ENCODE assay signal across 19 mouse cellular contexts in the genomic region with DNA sequence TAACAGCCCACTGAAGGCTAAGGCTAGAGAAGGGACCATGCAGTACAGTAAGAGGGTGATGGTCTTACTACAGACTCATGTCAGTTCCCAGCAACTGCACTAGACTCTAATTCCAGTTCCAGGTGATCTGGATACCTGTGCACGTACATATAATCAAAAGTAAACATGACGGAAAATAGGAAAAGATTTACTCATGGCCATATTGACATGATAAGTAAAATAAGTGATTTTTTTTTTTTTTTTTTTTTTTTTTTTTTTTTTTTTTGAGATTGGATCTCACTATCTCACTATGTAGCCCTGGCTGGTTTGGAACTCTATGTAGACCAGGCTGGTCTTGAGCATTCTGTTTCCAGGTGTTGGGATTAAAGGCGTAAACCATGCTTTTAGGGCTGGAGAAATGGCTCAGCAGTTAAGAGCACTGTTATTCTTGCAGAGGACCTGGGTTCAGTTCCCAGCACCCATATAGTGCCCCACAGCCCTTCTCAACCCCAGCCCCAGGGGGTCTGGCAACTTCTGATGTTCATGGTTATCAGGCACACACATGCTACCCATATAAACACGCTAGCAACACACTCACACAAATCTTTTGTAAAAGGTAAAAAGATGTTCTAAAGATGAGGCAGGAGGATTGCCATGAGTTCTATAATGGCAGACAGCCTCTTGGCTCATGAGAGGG. TPM values are rescaled to one million over a fixed set of nuclear protein-coding genes. Genes with fewer than 3 reads are reported as not detected.
DNase-seq lines count a peak whose midpoint lies in the region; ATAC-seq lines count a peak whose summit lies in the region.
"Had no signal": no experiment of that assay in that cellular context is flagged by ENCODE, and none has a peak within 500 bp of the region (broad histone marks: within the 10 kb centered on the region; RNA-seq: fewer than 3 reads in every experiment).

No protein-coding gene starts in this region.

- no peak for DNase-seq in heart, adult 18-20 months
- DNase-seq in embryonic facial prominence, embryonic 14.5 days (ENCODE audit: low spot score), result no peak
- no peak for DNase-seq in right cerebral cortex, postnatal 36 days (ENCODE audit: low spot score in 2 of 2)
- DNase-seq: cerebellum, adult 18-20 months; cerebellum, postnatal 36 days; gastrocnemius, postnatal 36 days; lung, embryonic 14.5 days; right cerebral cortex, postnatal 25 days had no signal

- no peaks in the 10 kb centered on the region for H3K9me3 ChIP-seq in heart, embryonic 15.5 days (replicated peaks)
- H3K9me3 ChIP-seq in megakaryocyte, embryonic 14.5 days, result no peaks in the 10 kb centered on the region
- no peaks in the 10 kb centered on the region for H3K9me3 ChIP-seq in embryonic facial prominence, embryonic 14.5 days (ENCODE audit: control insufficient read depth, low read length)
- no peaks in the 10 kb centered on the region for H3K9me3 ChIP-seq in intestine, embryonic 16.5 days (ENCODE audit: control insufficient read depth, low read length)
- H3K9me3 ChIP-seq: hindbrain, embryonic 13.5 days; limb, embryonic 15.5 days; stomach, embryonic 15.5 days had no signal

- H3K4me3 ChIP-seq in heart, embryonic 15.5 days, result no peak overlapping the region
- peak overlapping the region; percentile 73 for H3K4me3 ChIP-seq in megakaryocyte, embryonic 14.5 days (replicated peaks)
- no peak overlapping the region for H3K4me3 ChIP-seq in embryonic facial prominence, embryonic 14.5 days (ENCODE audit: low read depth, low read length)
- no peak overlapping the region for H3K4me3 ChIP-seq in intestine, embryonic 16.5 days (ENCODE audit: low read length)
- H3K4me3 ChIP-seq: hindbrain, embryonic 13.5 days; limb, embryonic 15.5 days; stomach, embryonic 15.5 days had no signal

- peaks cover 39% of the 10 kb centered on the region for H3K36me3 ChIP-seq in heart, embryonic 15.5 days
- peaks cover 93% of the 10 kb centered on the region for H3K36me3 ChIP-seq in megakaryocyte, embryonic 14.5 days (replicated peaks; ENCODE audit: low read length)
- peaks cover 76% of the 10 kb centered on the region for H3K36me3 ChIP-seq in embryonic facial prominence, embryonic 14.5 days (ENCODE audit: control insufficient read depth, insufficient read depth, low read length)
- H3K36me3 ChIP-seq in intestine, embryonic 16.5 days (ENCODE audit: control insufficient read depth, insufficient read depth, low read length), result peaks cover 2% of the 10 kb centered on the region

- 92% methylated on average over 4 of the region's 4 CpGs for WGBS in heart, embryonic 15.5 days
- 94% methylated on average over 4 of the region's 4 CpGs for WGBS in embryonic facial prominence, embryonic 14.5 days
- 91% methylated on average over 4 of the region's 4 CpGs for WGBS in intestine, embryonic 16.5 days

- H3K9ac ChIP-seq in heart, embryonic 15.5 days, result no peak overlapping the region
- H3K9ac ChIP-seq in embryonic facial prominence, embryonic 14.5 days (ENCODE audit: low read depth, low read length), result no peak overlapping the region
- H3K9ac ChIP-seq in intestine, embryonic 16.5 days (ENCODE audit: low read depth, low read length), result no peak overlapping the region; the same call in 1 of the 2 replicates
- H3K9ac ChIP-seq: hindbrain, embryonic 13.5 days; limb, embryonic 15.5 days; lung, embryonic 14.5 days; stomach, embryonic 15.5 days had no signal

- H3K27me3 ChIP-seq in heart, embryonic 15.5 days, result no peaks in the 10 kb centered on the region
- H3K27me3 ChIP-seq in megakaryocyte, embryonic 14.5 days (replicated peaks), result no peaks in the 10 kb centered on the region
- no peaks in the 10 kb centered on the region for H3K27me3 ChIP-seq in embryonic facial prominence, embryonic 14.5 days (replicated peaks; ENCODE audit: control insufficient read depth, insufficient read depth, low read length)
- no peaks in the 10 kb centered on the region for H3K27me3 ChIP-seq in intestine, embryonic 16.5 days (replicated peaks; ENCODE audit: control insufficient read depth, insufficient read depth, low read length)
- H3K27me3 ChIP-seq: hindbrain, embryonic 13.5 days; limb, embryonic 15.5 days; stomach, embryonic 15.5 days had no signal

- H3K27ac ChIP-seq in heart, embryonic 15.5 days, result peak overlapping the region; percentile 47
- peak overlapping the region; percentile 83; the same call in 1 of the 2 replicates for H3K27ac ChIP-seq in embryonic facial prominence, embryonic 14.5 days (replicated peaks; ENCODE audit: low read depth, low read length)
- no peak overlapping the region for H3K27ac ChIP-seq in intestine, embryonic 16.5 days (ENCODE audit: low read length)
- H3K27ac ChIP-seq: stomach, embryonic 15.5 days had no signal

- peaks cover 13% of the 10 kb centered on the region for H3K4me1 ChIP-seq in heart, embryonic 15.5 days (replicated peaks)
- peaks cover 84% of the 10 kb centered on the region for H3K4me1 ChIP-seq in megakaryocyte, embryonic 14.5 days
- peaks cover 11% of the 10 kb centered on the region for H3K4me1 ChIP-seq in embryonic facial prominence, embryonic 14.5 days (ENCODE audit: control insufficient read depth, insufficient read depth, low read length)
- peaks cover 5% of the 10 kb centered on the region for H3K4me1 ChIP-seq in intestine, embryonic 16.5 days (ENCODE audit: control insufficient read depth, insufficient read depth, low read length)
- H3K4me1 ChIP-seq: stomach, embryonic 15.5 days had no signal

- no peak for ATAC-seq in heart, embryonic 15.5 days (replicated peaks; ENCODE audit: insufficient number of reproducible peaks, insufficient read depth, low FRiP score, low read depth)
- ATAC-seq in megakaryocyte, adult 5-6 weeks (ENCODE audit: poor library complexity, severe bottlenecking), result no peak
- no peak for ATAC-seq in embryonic facial prominence, embryonic 14.5 days (ENCODE audit: low read depth)
- no peak; the same call in 1 of the 2 replicates for ATAC-seq in intestine, embryonic 16.5 days
- ATAC-seq: forebrain, embryonic 14.5 days; inflammation-experienced regulatory T-cells, adult 6 months had no signal

- H3K4me2 ChIP-seq in heart, embryonic 15.5 days, result no peak overlapping the region
- no peak overlapping the region for H3K4me2 ChIP-seq in embryonic facial prominence, embryonic 14.5 days (ENCODE audit: low read depth, low read length)
- H3K4me2 ChIP-seq in intestine, embryonic 16.5 days (ENCODE audit: low read depth, low read length), result no peak overlapping the region
- H3K4me2 ChIP-seq: hindbrain, embryonic 13.5 days; limb, embryonic 15.5 days; lung, embryonic 14.5 days; midbrain, embryonic 11.5 days; stomach, embryonic 15.5 days had no signal

RNA-seq across cellular contexts. Expression of gene Ilf3, which starts 15.8 kb away (rescaled TPM):
- polyA plus RNA-seq in heart, embryonic 15.5 days (2015; fragmentation: Nextera tagmentation; extraction: Ambion mirVana), result 88.1 and 118 TPM in 2 replicates
- 10 to 100 TPM; 25.2 to 28.5 TPM for total RNA-seq in heart, adult 18-20 months (2021)
- 55.5 and 62.9 TPM in 2 replicates for polyA plus RNA-seq in megakaryocyte, embryonic 14.5 days (2012; ENCODE audit: insufficient read depth, low replicate concordance)
- 21.7 and 22.9 TPM in 2 replicates for total RNA-seq in megakaryocyte, adult 5-6 weeks (2015)
- total RNA-seq in megakaryocyte, adult 5-6 weeks (2017), result 42.0 and 42.5 TPM in 2 replicates
- polyA plus RNA-seq in embryonic facial prominence, embryonic 14.5 days (2014; fragmentation: Nextera tagmentation; extraction: Ambion mirVana), result 139 and 177 TPM in 2 replicates
- polyA plus RNA-seq in intestine, embryonic 16.5 days (2015; fragmentation: Nextera tagmentation; extraction: Ambion mirVana), result 119 and 127 TPM in 2 replicates

RNA-seq across cellular contexts. Expression of gene Slc44a2, which starts 31.3 kb away (rescaled TPM):
- polyA plus RNA-seq in heart, embryonic 15.5 days (2015; fragmentation: Nextera tagmentation; extraction: Ambion mirVana), result 56.8 and 81.4 TPM in 2 replicates
- total RNA-seq in heart, adult 18-20 months (2021), result 10 to 100 TPM; 74.0 to 81.4 TPM
- 46.8 and 61.6 TPM in 2 replicates for polyA plus RNA-seq in megakaryocyte, embryonic 14.5 days (2012; ENCODE audit: insufficient read depth, low replicate concordance)
- total RNA-seq in megakaryocyte, adult 5-6 weeks (2015), result 112 and 124 TPM in 2 replicates
- total RNA-seq in megakaryocyte, adult 5-6 weeks (2017), result 101 and 116 TPM in 2 replicates
- polyA plus RNA-seq in embryonic facial prominence, embryonic 14.5 days (2014; fragmentation: Nextera tagmentation; extraction: Ambion mirVana), result 111 and 132 TPM in 2 replicates
- 44.6 and 50.2 TPM in 2 replicates for polyA plus RNA-seq in intestine, embryonic 16.5 days (2015; fragmentation: Nextera tagmentation; extraction: Ambion mirVana)

RNA-seq across cellular contexts. Expression of gene Ap1m2, which starts 39.7 kb away (rescaled TPM):
- polyA plus RNA-seq in heart, embryonic 15.5 days (2015; fragmentation: Nextera tagmentation; extraction: Ambion mirVana), result 1.8 and 6.9 TPM in 2 replicates
- total RNA-seq in heart, adult 18-20 months (2021), result not detected
- not detected in 2 replicates for polyA plus RNA-seq in megakaryocyte, embryonic 14.5 days (2012; ENCODE audit: insufficient read depth, low replicate concordance)
- 0.31 and 0.32 TPM in 2 replicates for total RNA-seq in megakaryocyte, adult 5-6 weeks (2015)
- 0.92 and 1.6 TPM in 2 replicates for total RNA-seq in megakaryocyte, adult 5-6 weeks (2017)
- 20.8 and 22.7 TPM in 2 replicates for polyA plus RNA-seq in embryonic facial prominence, embryonic 14.5 days (2014; fragmentation: Nextera tagmentation; extraction: Ambion mirVana)
- 158 and 172 TPM in 2 replicates for polyA plus RNA-seq in intestine, embryonic 16.5 days (2015; fragmentation: Nextera tagmentation; extraction: Ambion mirVana)
- total RNA-seq: gastrocnemius, postnatal 36 days had no signal
- polyA plus RNA-seq: C2C12 had no signal

RNA-seq across cellular contexts. Expression of gene Qtrt1, which starts 59.8 kb away (rescaled TPM):
- 23.8 and 28.1 TPM in 2 replicates for polyA plus RNA-seq in heart, embryonic 15.5 days (2015; fragmentation: Nextera tagmentation; extraction: Ambion mirVana)
- total RNA-seq in heart, adult 18-20 months (2021), result 10 to 100 TPM in 1 of 2 experiments, 1 to 10 TPM in 1; 7.7 to 11.3 TPM
- polyA plus RNA-seq in megakaryocyte, embryonic 14.5 days (2012; ENCODE audit: insufficient read depth, low replicate concordance), result 20.1 and 20.7 TPM in 2 replicates
- 5.4 and 11.8 TPM in 2 replicates for total RNA-seq in megakaryocyte, adult 5-6 weeks (2015)
- total RNA-seq in megakaryocyte, adult 5-6 weeks (2017), result 6.7 and 9.8 TPM in 2 replicates
- polyA plus RNA-seq in embryonic facial prominence, embryonic 14.5 days (2014; fragmentation: Nextera tagmentation; extraction: Ambion mirVana), result 36.9 and 49.4 TPM in 2 replicates
- polyA plus RNA-seq in intestine, embryonic 16.5 days (2015; fragmentation: Nextera tagmentation; extraction: Ambion mirVana), result 51.1 and 60.3 TPM in 2 replicates
